Mouse (Mus musculus) intestine, embryonic 16.5 days (tissue): Measurements from ENCODE around the gene Ninl. TPM values are rescaled to one million over a fixed set of nuclear protein-coding genes. Genes with fewer than 3 reads are reported as not detected.

Experiments
- ATAC-seq: fragments of 200-750 bp; cut with Nextera tagmentation; 2 replicates; pipeline ENCODE4 v1.8.0; 2017; ENCODE audit warnings: moderate TSS enrichment, moderate library complexity
- H3K27ac ChIP-seq: fragments of 300-500 bp; sonication (generic); 2 replicates; pipeline ENCODE4 v1.5.1; 2014; ENCODE audit warnings: mild to moderate bottlenecking, low read length
- H3K27me3 ChIP-seq: fragments of 300-500 bp; sonication (generic); replicated peaks from 2 replicates; pipeline ENCODE4 v1.6.1; 2014; ENCODE audit warnings: low read length, control low read depth, mixed read lengths; ENCODE audit not compliant: control insufficient read depth, insufficient read depth
- H3K36me3 ChIP-seq: fragments of 300-500 bp; sonication (generic); 2 replicates; pipeline ENCODE4 v1.6.1; 2014; ENCODE audit warnings: low read length, control low read depth; ENCODE audit not compliant: control insufficient read depth, insufficient read depth
- H3K4me1 ChIP-seq: fragments of 300-500 bp; sonication (generic); 2 replicates; pipeline ENCODE4 v1.6.1; 2014; ENCODE audit warnings: low read length, control low read depth, mixed read lengths; ENCODE audit not compliant: control insufficient read depth, insufficient read depth
- H3K4me2 ChIP-seq: fragments of 300-500 bp; sonication (generic); 2 replicates; pipeline ENCODE4 v1.6.1; 2014; ENCODE audit warnings: low read depth, low read length, control low read depth
- H3K4me3 ChIP-seq: fragments of 300-500 bp; sonication (generic); 2 replicates; pipeline ENCODE4 v1.5.1; 2014; ENCODE audit warnings: mild to moderate bottlenecking, low read length
- H3K9ac ChIP-seq: fragments of 300-500 bp; sonication (generic); 2 replicates; pipeline ENCODE4 v1.6.1; 2014; ENCODE audit warnings: low read depth, low read length
- H3K9me3 ChIP-seq: fragments of 300-500 bp; sonication (generic); 2 replicates; pipeline ENCODE4 v1.6.1; 2016; ENCODE audit warnings: low read length, control low read depth; ENCODE audit not compliant: control insufficient read depth
- WGBS: fragments of 180-500 bp; shearing (Covaris S2); extraction: QIAGEN DNeasy Blood & Tissue Kit; methylation state at CpG from one replicate; pipeline ENCODE4 v1.1.7; 2014; 5-methylcytosine and 5-hydroxymethylcytosine counted together
- polyA plus RNA-seq: library from polyadenylated mRNA; unstranded; fragments of >200 nt; fragmentation: Nextera tagmentation; extraction: Ambion mirVana; gene quantifications from 2 replicates; pipeline ENCODE4 v1.2.1, GENCODE M21; 2015

Gene Ninl
- polyA plus RNA-seq = 4.9 and 5.3 TPM in 2 replicates

DNA sequence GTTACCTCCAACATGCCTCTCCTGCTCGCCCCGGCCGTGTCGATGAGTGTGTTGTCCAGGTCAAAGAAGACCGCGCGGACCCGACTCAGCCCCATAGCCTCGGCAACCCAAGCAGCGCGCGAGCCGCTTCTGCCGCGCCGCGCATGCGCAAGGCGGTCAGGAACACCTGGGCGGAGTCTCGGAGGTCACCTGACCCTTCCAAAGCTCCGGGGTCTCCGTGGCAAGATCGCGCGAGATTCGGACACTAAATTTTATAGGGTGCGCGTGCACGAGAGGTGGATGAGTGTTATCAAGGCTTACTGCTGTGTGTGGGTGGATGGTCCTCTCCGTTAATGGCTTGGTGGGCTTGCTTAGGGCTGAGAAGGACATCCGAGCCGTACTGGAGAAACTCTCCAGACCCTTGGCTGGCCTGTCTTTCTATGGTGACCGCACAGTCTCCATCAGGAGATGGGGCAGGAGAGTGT lies at the start of gene Ninl, which contains the start of gene Nanp:
Gene Ninl, minus strand, starts transcription at position 151 of the 464 bp plus-strand sequence.
Gene Nanp, minus strand, starts transcription at position 167 of the 464 bp plus-strand sequence.
- Histone ChIP-seq H3K4me2 (peak within 1 kb of the TSS; percentile 88), H3K27me3 (no peaks in the 10 kb centered on the region), H3K4me1 (peaks cover 12% of the 10 kb centered on the region), H3K27ac (peak within 1 kb of the TSS; percentile 77), H3K9me3 (no peaks in the 10 kb centered on the region), H3K4me3 (peak within 1 kb of the TSS; percentile 98), H3K9ac (peak within 1 kb of the TSS; percentile 99), H3K36me3 (no peaks in the 10 kb centered on the region)
- under 1% methylated on average over 34 of the region's 34 CpGs for WGBS
- ATAC-seq = peak; percentile 97

DNA sequence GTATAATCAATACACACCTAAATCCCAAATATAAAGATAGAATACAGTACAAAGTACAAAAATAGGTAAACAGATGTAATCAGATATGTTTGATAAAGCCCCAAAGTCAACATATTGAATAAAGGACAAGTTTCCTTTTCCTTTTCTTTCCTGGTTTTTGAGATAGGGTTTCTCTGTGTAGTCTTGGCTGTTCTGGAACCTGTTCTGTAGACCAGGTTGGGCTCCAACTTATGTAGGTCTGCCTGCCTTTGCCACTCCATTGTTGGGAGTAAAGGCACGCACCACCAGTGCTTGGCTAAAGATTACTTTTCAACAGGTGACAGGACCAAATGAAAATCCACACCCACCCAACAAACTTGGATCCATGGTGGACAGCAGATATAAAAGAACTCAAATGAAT lies 17.5 kb upstream of the Ninl start:
- no peak for ATAC-seq
- Histone ChIP-seq H3K36me3 (no peaks in the 10 kb centered on the region), H3K9me3 (no peaks in the 10 kb centered on the region), H3K27ac (no peak overlapping the region), H3K9ac (no peak overlapping the region), H3K27me3 (no peaks in the 10 kb centered on the region), H3K4me1 (no peaks in the 10 kb centered on the region), H3K4me3 (no peak overlapping the region), H3K4me2 (no peak overlapping the region)
- WGBS = 82% methylated on average over 1 of the region's 1 CpGs

DNA sequence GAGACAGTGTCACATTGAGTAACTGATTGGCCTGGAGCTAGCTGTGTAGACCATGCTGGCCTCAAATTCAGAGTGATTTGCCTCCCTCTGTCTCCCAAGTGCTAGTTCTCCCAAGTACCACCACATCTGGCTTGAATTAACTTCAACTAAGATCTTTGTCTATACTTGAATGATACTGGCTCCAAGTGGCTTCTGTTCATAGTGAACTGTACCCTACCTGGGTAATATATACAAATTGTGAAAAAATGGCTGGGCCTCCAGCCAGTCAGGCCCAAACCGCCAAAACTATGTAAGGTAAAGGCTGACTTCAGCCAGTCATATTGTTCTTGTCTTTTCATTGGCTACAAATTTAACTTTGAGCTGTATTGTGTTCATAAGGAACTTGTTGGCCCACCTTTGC lies 1.2 kb upstream of the Ninl start:
- Histone ChIP-seq H3K9me3 (no peaks in the 10 kb centered on the region), H3K4me2 (no peak overlapping the region), H3K9ac (no peak overlapping the region), H3K36me3 (no peaks in the 10 kb centered on the region), H3K4me3 (no peak overlapping the region), H3K4me1 (peaks cover 12% of the 10 kb centered on the region), H3K27me3 (no peaks in the 10 kb centered on the region), H3K27ac (no peak overlapping the region)
- WGBS = 84% methylated on average over 1 of the region's 1 CpGs
- ATAC-seq = no peak

DNA sequence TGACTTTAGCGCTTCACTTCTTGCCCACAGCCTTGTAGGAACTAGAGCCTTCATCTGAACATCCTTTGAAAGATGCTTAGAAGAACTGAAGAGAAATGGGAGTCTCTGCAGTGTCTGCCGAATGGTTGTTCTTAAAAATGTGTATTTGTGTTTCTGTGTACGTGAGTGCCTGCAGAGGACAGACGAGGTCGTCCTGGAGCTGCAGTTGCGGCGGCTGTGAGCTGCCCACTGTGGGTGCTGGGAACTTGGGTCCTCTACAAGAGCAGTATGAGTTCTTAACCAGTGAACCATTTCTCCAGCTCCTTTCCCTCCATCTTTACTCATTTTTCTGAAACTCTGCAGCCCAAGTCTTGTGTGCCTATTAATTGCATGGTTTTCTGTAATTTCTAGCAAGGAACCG lies 544 bp upstream of the Ninl start:
- WGBS = 36% methylated on average over 8 of the region's 8 CpGs
- H3K27ac ChIP-seq = peak overlapping the region; percentile 51; the same call in 1 of the 2 replicates

DNA sequence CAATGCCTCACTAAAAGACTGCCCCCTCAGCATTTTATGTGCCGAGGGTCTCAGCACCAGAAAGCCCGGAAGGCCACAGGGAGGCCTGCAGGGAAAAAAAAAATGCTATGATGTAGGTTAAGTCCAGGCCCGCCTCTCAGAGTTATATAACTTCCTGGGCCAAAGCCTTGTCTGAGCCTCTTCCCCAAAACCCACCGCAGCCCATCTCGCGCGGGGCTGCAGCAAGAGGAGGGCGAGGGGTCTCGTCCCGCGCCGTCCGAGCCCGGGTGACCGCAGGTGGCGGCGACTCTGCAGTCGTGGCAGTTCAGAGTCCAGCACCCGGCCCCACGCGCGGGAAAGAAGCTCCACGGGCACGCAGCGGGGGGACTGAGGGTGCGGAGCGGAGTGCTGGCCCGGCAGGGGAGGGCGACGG lies 365 bp downstream of the Ninl start:
- peak overlapping the region; percentile 99 for H3K9ac ChIP-seq
- peaks cover 12% of the 10 kb centered on the region for H3K4me1 ChIP-seq
- no peaks in the 10 kb centered on the region for H3K36me3 ChIP-seq
- H3K27me3 ChIP-seq = no peaks in the 10 kb centered on the region
- no peaks in the 10 kb centered on the region for H3K9me3 ChIP-seq
- peak overlapping the region; percentile 98 for H3K4me3 ChIP-seq
- H3K4me2 ChIP-seq = peak overlapping the region; percentile 88
- peak; percentile 75 for ATAC-seq
- WGBS = under 1% methylated on average over 29 of the region's 30 CpGs
- peak overlapping the region; percentile 77 for H3K27ac ChIP-seq

More for the DNA sequence above, 544 bp upstream of the Ninl start:
- Histone ChIP-seq H3K9me3 (no peaks in the 10 kb centered on the region), H3K36me3 (no peaks in the 10 kb centered on the region), H3K4me3 (peak overlapping the region; percentile 98), H3K4me1 (peaks cover 12% of the 10 kb centered on the region), H3K9ac (peak overlapping the region; percentile 99), H3K4me2 (peak overlapping the region; percentile 88), H3K27me3 (no peaks in the 10 kb centered on the region)
- peak; percentile 7; the same call in 1 of the 2 replicates for ATAC-seq

DNA sequence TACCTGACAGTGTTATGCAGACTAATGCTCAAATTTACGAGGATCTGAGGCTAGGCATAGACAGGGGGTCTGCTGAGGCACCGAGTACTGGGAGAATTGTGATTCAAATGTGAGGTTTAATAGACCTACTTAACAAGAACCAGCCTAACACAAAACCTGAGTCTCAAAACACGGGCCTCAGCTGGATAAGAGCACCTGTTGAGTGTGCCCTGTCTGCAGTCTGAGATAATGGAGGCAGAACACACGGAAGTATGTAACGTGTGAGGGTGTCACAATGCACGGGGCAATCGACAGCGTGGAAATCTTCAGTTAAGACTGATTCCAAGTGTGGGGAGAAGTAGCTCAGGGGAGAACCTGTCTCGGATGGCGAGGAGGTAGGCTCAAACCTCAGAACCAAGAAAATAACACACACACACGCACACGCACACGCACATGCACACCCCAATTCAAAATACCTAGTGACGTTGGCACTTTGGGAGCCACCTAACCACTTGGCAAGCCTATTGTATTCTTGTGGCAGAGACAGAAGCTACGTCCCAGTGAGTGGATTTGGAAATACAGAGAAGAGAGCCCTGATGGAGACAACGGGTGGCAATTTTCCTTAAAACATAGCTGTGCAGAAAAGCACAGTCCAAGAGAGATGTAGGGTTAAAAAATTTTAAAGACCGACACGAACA lies 1.2 kb downstream of the Ninl start:
- peak overlapping the region; percentile 99 for H3K9ac ChIP-seq
- peak; percentile 42 for ATAC-seq
- H3K27ac ChIP-seq = no peak overlapping the region
- H3K4me3 ChIP-seq = peak overlapping the region; percentile 98
- 49% methylated on average over 18 of the region's 18 CpGs for WGBS
- H3K9me3 ChIP-seq = no peaks in the 10 kb centered on the region
- H3K4me2 ChIP-seq = peak overlapping the region; percentile 88
- no peaks in the 10 kb centered on the region for H3K36me3 ChIP-seq
- H3K4me1 ChIP-seq = peaks cover 12% of the 10 kb centered on the region
- H3K27me3 ChIP-seq = no peaks in the 10 kb centered on the region

DNA sequence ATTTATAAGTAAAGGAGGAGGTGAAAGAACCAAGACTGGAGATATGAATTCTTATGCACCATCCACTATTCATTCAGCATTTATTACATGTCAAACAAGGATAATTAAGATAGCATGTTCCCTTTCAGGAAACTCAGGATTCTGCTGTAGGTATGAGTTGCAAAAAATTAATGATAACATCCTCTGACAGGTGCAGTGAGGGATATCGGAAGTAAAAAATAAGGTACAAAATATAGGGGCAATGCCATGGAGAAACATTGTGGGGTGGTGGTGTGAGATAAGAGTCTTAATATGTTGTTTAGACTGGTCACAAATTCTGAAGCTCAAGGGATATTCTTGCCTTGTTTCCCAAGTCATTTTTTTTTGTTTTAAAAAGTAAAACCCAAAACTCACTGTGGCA lies 1.9 kb downstream of the Ninl start:
- WGBS = 88% methylated on average over 1 of the region's 1 CpGs
- H3K4me2 ChIP-seq = no peak overlapping the region

DNA sequence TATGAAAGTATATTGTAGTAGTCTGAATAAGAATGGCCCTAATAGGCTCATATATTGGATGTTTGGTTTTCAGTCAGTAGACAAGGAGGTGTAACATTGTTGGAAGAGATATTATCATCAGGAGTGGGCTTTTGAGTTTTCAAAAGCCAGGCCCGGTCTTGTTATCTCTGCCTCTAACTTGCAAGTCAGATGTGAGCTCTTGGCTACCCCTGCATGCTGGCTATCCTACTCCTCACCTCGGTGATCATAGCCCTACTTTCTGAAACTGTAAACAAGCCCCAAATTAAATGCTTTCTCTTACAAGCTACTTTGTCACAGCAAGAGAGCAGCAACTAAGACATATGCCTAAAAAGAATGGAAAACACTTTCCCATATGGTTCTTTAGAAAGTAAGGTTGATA lies 2.5 kb downstream of the Ninl start:
- Histone ChIP-seq H3K9ac (no peak overlapping the region), H3K4me1 (peaks cover 12% of the 10 kb centered on the region), H3K9me3 (no peaks in the 10 kb centered on the region), H3K36me3 (no peaks in the 10 kb centered on the region), H3K27me3 (no peaks in the 10 kb centered on the region), H3K4me2 (no peak overlapping the region), H3K4me3 (no peak overlapping the region), H3K27ac (no peak overlapping the region)
- no peak for ATAC-seq
- 81% methylated on average over 2 of the region's 2 CpGs for WGBS

More for the DNA sequence above, 1.9 kb downstream of the Ninl start:
- Histone ChIP-seq H3K27ac (no peak overlapping the region), H3K4me3 (no peak overlapping the region), H3K4me1 (peaks cover 12% of the 10 kb centered on the region), H3K27me3 (no peaks in the 10 kb centered on the region), H3K9ac (no peak overlapping the region), H3K9me3 (no peaks in the 10 kb centered on the region), H3K36me3 (no peaks in the 10 kb centered on the region)
- ATAC-seq = no peak

DNA sequence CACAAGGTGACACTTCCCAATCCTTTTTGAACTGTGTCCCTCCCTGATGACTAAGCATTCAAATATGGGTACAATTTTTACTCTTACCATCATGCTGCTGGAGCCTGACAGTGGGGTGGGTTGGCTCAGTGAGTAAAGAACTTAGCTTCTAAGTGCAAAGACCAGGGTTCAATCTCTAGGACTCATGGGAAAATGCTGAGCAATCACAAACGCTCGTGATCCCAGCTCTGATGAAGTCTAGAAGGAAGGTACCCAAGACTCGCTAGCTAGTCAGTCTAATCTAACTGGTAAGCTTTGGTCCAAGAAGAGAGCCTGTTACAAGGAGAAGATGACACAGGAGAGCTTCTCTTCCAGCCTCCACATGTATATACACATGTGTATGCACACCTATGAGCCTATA lies 4.7 kb downstream of the Ninl start:
- Histone ChIP-seq H3K4me1 (peaks cover 9% of the 10 kb centered on the region), H3K9me3 (no peaks in the 10 kb centered on the region), H3K36me3 (no peaks in the 10 kb centered on the region), H3K27me3 (no peaks in the 10 kb centered on the region), H3K27ac (no peak overlapping the region), H3K9ac (no peak overlapping the region), H3K4me2 (no peak overlapping the region), H3K4me3 (no peak overlapping the region)
- ATAC-seq = no peak
- 92% methylated on average over 3 of the region's 3 CpGs for WGBS
